Mouse (Mus musculus): ENCODE results near the gene Cpa5.

Gene Cpa5

DNA sequence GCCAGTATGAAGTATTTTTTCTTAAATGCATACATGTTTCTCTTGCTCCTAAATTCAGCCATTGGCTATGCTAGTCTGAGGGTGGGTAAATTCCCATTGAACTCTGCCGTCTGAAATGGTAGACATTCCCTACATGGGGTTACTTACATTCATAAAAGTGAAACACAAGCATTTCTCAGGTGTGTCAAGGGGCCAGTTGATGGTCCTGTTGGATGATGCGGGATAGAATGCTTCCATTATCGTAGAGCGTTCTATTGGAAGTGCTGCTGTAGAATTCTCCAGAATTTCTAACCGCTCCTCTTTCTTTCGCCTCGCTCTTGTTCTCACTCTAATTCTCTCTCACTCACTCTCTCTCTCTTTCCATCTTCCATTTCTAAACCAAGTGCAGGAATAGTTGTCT lies at the start of gene Cpa5:
Cpa5 (plus strand) TSS at position 301 of the 400 bp plus-strand sequence.
- no peak for DNase-seq (ENCODE audit: low read depth, low spot score)

DNA sequence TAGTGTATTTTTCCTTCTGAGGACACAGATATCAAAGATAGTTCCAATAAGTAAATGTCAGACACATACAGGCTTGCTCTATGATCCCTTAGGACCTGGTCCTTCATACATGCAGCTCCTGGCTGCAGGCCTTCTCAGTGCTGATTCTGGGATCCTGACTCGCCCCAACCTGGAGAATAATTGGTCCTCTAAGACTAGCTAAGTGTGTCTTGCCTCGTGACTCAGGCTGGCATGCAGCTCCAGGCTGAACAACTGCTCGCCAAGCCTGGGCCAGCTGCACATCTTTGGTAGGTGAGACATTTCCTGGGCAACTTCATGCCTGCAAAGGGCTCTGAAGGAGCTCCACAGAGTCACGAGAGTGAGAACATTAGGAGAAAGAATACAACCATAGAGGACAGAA lies 48.7 kb upstream of the Cpa5 start:
- no peak for DNase-seq (ENCODE audit: low read depth, low spot score)

- no peak for DNase-seq (ENCODE audit: low read depth, low spot score)
These were observed 47.2 kb upstream of the Cpa5 start for GRCm38 (mm10) chr6:30563575-30563974.

DNA sequence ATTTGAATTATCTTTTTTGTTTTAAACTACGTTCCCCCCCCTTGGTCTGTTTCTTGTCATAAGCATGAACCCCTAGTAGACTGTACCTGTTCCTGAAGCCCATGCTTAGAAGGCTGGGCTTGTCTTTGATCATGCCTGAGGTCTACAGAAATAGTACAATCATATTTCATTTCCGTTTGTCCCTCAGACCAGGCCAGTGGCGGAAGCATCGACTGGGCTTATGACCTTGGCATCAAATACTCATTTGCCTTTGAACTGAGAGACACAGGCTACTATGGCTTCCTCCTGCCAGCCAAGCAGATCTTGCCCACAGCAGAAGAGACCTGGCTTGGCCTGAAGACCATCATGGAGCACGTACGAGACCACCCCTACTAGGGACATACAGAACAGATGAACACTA lies 46.8 kb upstream of the Cpa5 start:
- DNase-seq (ENCODE audit: low read depth, low spot score), result no peak

- no peak for DNase-seq (ENCODE audit: low read depth, low spot score)
These were observed 42.7 kb upstream of the Cpa5 start, which contains the start of gene Cpa4 for GRCm38 (mm10) chr6:30568069-30568468. TSS of gene Cpa4 (plus strand) at chr6:30568369.

- no peak for DNase-seq (ENCODE audit: low read depth, low spot score)
These were observed 41.5 kb upstream of the Cpa5 start for GRCm38 (mm10) chr6:30569331-30569730.

DNA sequence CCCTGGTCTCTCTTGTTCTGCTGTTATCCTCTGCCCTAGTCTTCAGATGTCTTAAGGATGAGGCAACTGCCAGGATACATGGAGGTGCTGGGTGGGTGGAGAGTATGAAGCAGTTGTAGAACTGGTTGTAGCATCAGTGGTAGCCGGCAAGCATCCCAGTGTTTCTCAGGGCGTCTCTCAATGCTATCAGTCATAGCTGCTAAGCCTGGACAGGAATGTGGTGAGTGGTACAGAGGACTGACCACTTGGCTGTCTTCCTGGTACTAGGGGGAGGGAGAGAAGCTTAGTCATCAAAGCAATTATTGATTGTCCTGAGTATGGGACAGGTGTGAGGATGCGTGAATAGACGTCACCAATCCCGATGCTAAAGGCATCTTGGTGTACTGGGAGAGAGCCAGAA lies 40.8 kb upstream of the Cpa5 start:
- no peak for DNase-seq (ENCODE audit: low read depth, low spot score)

GRCm38 (mm10) chr6:30572456-30573311 lies 38.1 kb upstream of the Cpa5 start:
- DNase-seq (ENCODE audit: low read depth, low spot score), result peak; percentile 93

DNA sequence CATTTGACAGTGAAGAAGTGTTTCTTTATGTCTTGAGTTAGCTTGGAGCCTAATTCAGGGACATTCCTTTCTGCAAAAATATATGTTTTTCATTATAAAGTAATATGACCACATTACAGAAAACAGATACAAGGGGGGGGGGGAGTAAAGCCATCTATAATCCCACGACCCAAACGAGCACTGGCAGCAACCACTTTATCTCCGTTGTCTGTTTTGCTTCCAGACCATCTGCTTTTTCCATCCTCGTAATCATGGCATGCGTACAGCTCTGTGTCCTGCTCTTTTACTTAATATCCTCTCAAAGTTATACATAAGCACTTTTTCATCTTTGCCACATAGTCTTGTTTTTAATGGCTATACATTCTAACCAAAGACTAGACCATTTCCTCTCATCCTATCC lies 37.4 kb upstream of the Cpa5 start:
- no peak for DNase-seq (ENCODE audit: low read depth, low spot score)

DNA sequence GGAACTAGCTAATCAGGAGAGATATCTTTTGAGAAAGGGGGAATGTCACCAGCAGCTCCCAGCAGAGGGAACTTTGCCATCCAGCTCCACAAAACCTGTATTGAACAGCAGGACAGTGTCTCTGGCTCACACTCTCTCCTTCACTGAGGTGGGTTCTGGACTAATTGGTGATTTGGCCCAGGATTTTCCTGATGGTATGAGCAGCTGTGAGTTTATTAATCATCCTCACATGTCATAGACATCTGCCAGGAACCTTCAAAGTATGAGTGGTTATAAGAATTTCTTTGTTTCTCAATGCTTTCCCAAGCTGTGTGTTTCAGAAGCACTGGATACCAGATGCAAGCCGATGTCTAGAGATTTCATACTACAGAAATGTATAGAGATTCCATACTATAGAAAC lies 35.9 kb upstream of the Cpa5 start:
- DNase-seq (ENCODE audit: low read depth, low spot score), result no peak

- no peak for DNase-seq (ENCODE audit: low read depth, low spot score)
These were observed 34.2 kb upstream of the Cpa5 start for GRCm38 (mm10) chr6:30576477-30577203.

GRCm38 (mm10) chr6:30579961-30580840 lies 30.6 kb upstream of the Cpa5 start:
- peak; percentile 55 for DNase-seq (ENCODE audit: low read depth, low spot score)

DNA sequence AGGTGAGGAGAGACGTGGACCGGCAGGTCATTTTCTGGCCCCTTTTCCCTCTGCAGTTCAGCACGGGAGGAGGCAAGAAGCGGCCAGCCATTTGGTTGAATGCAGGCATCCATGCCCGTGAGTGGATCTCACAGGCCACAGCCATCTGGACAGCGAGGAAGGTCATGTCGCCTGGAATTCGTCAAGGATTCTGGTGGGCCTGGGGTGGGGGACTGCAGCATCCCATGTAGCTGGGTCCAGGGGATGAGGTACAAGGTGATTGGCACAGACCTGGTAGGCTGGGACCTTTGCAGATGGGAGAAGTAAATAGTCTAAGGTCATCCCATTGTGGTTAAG lies 30.0 kb upstream of the Cpa5 start:
- DNase-seq (ENCODE audit: low read depth, low spot score), result no peak

DNA sequence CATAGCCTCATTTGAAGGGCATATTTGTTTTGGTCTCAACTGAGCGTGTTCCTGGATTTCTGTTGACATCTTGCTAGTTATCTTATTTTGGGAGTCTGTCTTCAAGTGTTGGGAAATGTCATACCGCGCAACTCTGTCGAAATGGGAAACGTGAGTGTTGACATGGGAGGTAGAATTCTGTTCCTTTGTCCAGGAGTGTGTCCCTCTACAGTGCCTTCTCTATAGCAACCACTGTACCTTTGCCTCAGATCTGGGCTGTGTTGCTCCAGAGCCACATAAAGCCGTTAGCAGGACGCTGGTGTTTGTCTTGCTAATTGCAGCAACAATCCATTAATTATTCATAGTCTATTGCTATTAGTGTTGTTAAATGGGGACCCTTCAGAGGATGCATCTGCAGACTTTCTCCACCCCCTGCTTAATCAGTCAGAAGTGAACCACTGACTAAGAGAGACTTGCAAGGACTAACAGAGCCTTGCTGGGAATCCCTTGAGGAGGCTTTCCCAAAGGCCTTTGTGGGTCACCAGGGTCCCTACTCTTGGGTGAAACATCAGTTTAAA lies 23.8 kb upstream of the Cpa5 start:
- no peak for DNase-seq (ENCODE audit: low read depth, low spot score)

DNA sequence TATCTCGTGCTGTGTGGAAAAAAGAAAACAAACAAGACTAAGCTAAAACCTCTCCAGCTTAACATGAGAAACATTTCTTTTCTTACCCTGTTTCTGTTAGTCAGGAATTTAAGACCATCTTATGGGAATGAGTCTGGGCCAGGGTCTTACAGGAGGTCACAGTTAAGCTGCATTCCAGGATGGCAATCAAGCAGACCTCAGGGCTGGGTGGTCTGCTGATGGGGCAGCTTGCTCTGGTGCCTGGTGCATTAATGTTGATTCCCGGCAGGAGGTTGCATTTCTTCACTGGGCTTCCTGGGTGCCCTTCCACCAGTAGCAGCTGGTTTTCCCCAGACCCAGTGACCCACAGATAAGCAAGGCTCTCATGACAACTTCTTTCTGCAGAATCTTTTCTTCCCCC lies 21.0 kb upstream of the Cpa5 start:
- DNase-seq (ENCODE audit: low read depth, low spot score), result no peak

DNA sequence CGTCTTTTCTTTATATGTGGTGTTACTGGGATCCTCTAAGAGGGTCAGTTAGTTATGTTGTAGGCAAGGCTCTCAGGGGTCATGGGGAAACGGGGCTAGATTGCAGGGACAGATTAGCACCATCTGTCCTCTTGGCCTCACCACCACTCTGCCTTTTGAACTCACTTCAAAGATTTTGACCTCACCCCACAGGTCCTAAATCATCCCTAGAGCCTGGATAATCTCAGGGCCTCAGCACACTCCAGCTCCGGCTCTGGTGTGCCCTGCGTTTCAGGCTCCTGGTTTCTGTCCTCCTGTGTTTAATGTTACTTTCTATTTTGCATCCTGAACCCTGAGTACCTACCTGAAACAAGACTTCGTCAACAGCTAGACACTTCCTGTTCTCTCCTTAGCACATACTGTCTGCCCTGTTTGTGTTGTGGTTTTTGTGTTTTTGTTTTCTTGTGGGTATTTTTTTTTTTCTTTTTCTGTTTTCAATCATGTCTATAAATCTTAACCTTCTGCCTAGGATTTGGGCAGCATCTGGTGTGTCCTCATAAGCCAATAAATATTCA lies 18.9 kb upstream of the Cpa5 start:
- DNase-seq (ENCODE audit: low read depth, low spot score), result no peak

DNA sequence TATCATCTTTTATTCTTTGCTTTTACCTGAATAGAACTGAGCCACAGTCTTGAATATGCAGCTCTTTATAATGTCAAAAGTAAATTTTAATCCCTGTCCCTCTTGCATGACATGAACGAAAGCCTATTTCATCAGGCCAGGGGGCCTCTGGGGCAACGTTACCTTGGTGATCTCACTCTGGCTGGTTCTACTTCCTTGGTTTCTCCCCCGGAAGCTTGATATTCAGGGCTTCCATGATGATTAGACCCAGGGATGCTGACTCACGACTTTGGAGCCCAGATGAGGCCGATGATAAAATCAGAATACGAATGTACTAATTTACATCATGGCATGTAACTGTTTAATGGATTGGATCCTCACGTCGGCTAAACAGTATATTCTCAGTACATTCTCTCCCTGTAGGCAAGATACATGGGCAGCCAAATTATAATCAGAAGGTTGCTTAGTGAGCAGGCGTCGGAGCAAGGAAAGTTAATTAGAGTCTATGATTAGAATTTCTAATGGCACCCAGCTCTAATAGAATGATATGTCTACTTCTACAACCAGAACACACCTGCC lies 18.3 kb upstream of the Cpa5 start:
- no peak for DNase-seq (ENCODE audit: low read depth, low spot score)

GRCm38 (mm10) chr6:30594364-30594763 lies 16.4 kb upstream of the Cpa5 start:
- DNase-seq (ENCODE audit: low read depth, low spot score), result no peak

GRCm38 (mm10) chr6:30596230-30596898 lies 14.4 kb upstream of the Cpa5 start:
- no peak for DNase-seq (ENCODE audit: low read depth, low spot score)

- DNase-seq (ENCODE audit: low read depth, low spot score), result no peak
These were observed 10.8 kb upstream of the Cpa5 start for GRCm38 (mm10) chr6:30600033-30600432.

GRCm38 (mm10) chr6:30600995-30601394 lies 9.8 kb upstream of the Cpa5 start:
- DNase-seq (ENCODE audit: low read depth, low spot score), result no peak

All from telencephalon, adult 2 months (tissue).